Mouse (Mus musculus) lung, postnatal 0 days (tissue): ENCODE results near the gene Hipk2. TPM values are rescaled to one million over a fixed set of nuclear protein-coding genes. Genes with fewer than 3 reads are reported as not detected.
A peak's percentile ranks its signal among the peaks of the same experiment; 100 is the strongest.

Experiments used
- ATAC-seq: fragments of 200-750 bp; cut with Nextera tagmentation; 2 replicates; pipeline ENCODE4 v1.8.0; 2017; ENCODE audit warnings: moderate library complexity
- DNase-seq: peaks from one replicate; pipeline ENCODE4 v3.0.0-alpha.2; 2016; ENCODE audit warnings: low spot score
- H3K27ac ChIP-seq: fragments of 300-500 bp; sonication (generic); 2 replicates; pipeline ENCODE4 v1.5.1; 2014; ENCODE audit warnings: antibody characterized with exemption, mild to moderate bottlenecking, low read length, mixed read lengths
- H3K27me3 ChIP-seq: fragments of 300-500 bp; sonication (generic); replicated peaks from 2 replicates; pipeline ENCODE4 v1.6.1; 2014; ENCODE audit warnings: low read length, mixed read lengths; ENCODE audit not compliant: insufficient read depth
- H3K36me3 ChIP-seq: fragments of 300-500 bp; sonication (generic); 2 replicates; pipeline ENCODE4 v1.6.1; 2014; ENCODE audit warnings: low read length, mixed read lengths; ENCODE audit not compliant: insufficient read depth
- H3K4me1 ChIP-seq: fragments of 300-500 bp; sonication (generic); 2 replicates; pipeline ENCODE4 v1.6.1; 2014; ENCODE audit warnings: antibody characterized with exemption, low read depth, low read length, mixed read lengths; ENCODE audit not compliant: insufficient read depth
- H3K4me2 ChIP-seq: fragments of 300-500 bp; sonication (generic); replicated peaks from 2 replicates; pipeline ENCODE4 v1.6.1; 2014; ENCODE audit warnings: low read depth, mild to moderate bottlenecking, low read length, moderate library complexity, mixed read lengths
- H3K4me3 ChIP-seq: fragments of 300-500 bp; sonication (generic); 2 replicates; pipeline ENCODE4 v1.5.1; 2014; ENCODE audit warnings: low read depth, low read length
- H3K9ac ChIP-seq: fragments of 300-500 bp; sonication (generic); replicated peaks from 2 replicates; pipeline ENCODE4 v1.6.1; 2014; ENCODE audit warnings: low read depth, mild to moderate bottlenecking
- H3K9me3 ChIP-seq: fragments of 300-500 bp; sonication (generic); 2 replicates; pipeline ENCODE4 v1.6.1; 2016; ENCODE audit warnings: low read length, mixed read lengths
- CTCF ChIP-seq: IDR thresholded peaks from 2 replicates; pipeline ENCODE4 v1.5.1; 2016; ENCODE audit warnings: antibody characterized with exemption, mild to moderate bottlenecking
- EP300 ChIP-seq: IDR thresholded peaks from 2 replicates; pipeline ENCODE4 v1.6.1; 2016; ENCODE audit warnings: antibody characterized with exemption, mild to moderate bottlenecking, control low read depth
- WGBS: fragments of 180-500 bp; shearing (Covaris S2); extraction: QIAGEN DNeasy Blood & Tissue Kit; methylation state at CpG from one replicate; pipeline ENCODE4 v1.1.7; 2014; 5-methylcytosine and 5-hydroxymethylcytosine counted together
- polyA plus RNA-seq: library from polyadenylated mRNA; unstranded; fragments of >200 nt; fragmentation: Nextera tagmentation; extraction: Ambion mirVana; gene quantifications from 2 replicates; pipeline ENCODE4 v1.2.1, GENCODE M21; 2015

The Hipk2 gene
- polyA plus RNA-seq, 1 experiment from 2014 or later = 18.4 TPM

- no peak overlapping the region for H3K27ac ChIP-seq
Measured at GRCm38 (mm10) chr6:38713957-38714898, 161.7 kb downstream of the Hipk2 start.

GRCm38 (mm10) chr6:38710449-38710848 is 165.5 kb downstream of the Hipk2 start:
- peaks cover 19% of the 10 kb centered on the region for H3K36me3 ChIP-seq
- H3K9ac ChIP-seq = no peak overlapping the region
- DNase-seq (no peak), ATAC-seq (no peak)
- H3K4me2 ChIP-seq = no peak overlapping the region
- no peaks in the 10 kb centered on the region for H3K9me3 ChIP-seq
- no peak for TF ChIP-seq EP300
- no peak for TF ChIP-seq CTCF
- H3K4me3 ChIP-seq = no peak overlapping the region
- no peaks in the 10 kb centered on the region for H3K27me3 ChIP-seq
- no peaks in the 10 kb centered on the region for H3K4me1 ChIP-seq
- 90% methylated on average over 3 of the region's 3 CpGs for WGBS
- H3K27ac ChIP-seq = no peak overlapping the region

More at GRCm38 (mm10) chr6:38713957-38714898, 161.7 kb downstream of the Hipk2 start:
- no peak for DNase-seq
- 86% methylated on average over 19 of the region's 19 CpGs for WGBS
- Histone ChIP-seq H3K4me1 (no peaks in the 10 kb centered on the region), H3K4me2 (no peak overlapping the region), H3K4me3 (no peak overlapping the region), H3K27me3 (no peaks in the 10 kb centered on the region), H3K9me3 (no peaks in the 10 kb centered on the region), H3K36me3 (peaks cover 53% of the 10 kb centered on the region), H3K9ac (no peak overlapping the region)
- TF ChIP-seq EP300 (no peak), CTCF (no peak)
- no peak for ATAC-seq

- H3K27me3 ChIP-seq = no peaks in the 10 kb centered on the region
- H3K27ac ChIP-seq = no peak overlapping the region
- no peak overlapping the region for H3K4me2 ChIP-seq
- DNase-seq (no peak), ATAC-seq (peak; percentile 38; the same call in 1 of the 2 replicates)
- peaks cover 11% of the 10 kb centered on the region; the same call in 1 of the 2 replicates for H3K36me3 ChIP-seq
- H3K4me3 ChIP-seq = no peak overlapping the region
- WGBS = 57% methylated on average over 7 of the region's 7 CpGs
- H3K9me3 ChIP-seq = no peaks in the 10 kb centered on the region
- H3K4me1 ChIP-seq = no peaks in the 10 kb centered on the region
- TF ChIP-seq EP300 = no peak
- TF ChIP-seq CTCF = no peak
- H3K9ac ChIP-seq = no peak overlapping the region
Measured at GRCm38 (mm10) chr6:38704264-38704984, 171.5 kb downstream of the Hipk2 start.

GRCm38 (mm10) chr6:38703526-38703925 is 172.4 kb downstream of the Hipk2 start:
- H3K36me3 ChIP-seq = peaks cover 10% of the 10 kb centered on the region
- peak overlapping the region; percentile 3; the same call in 1 of the 2 replicates for H3K27ac ChIP-seq
- DNase-seq = no peak
- H3K4me3 ChIP-seq = no peak overlapping the region
- no peak overlapping the region for H3K4me2 ChIP-seq
- ATAC-seq = peak; percentile 42
- 77% methylated on average over 6 of the region's 6 CpGs for WGBS
- TF ChIP-seq EP300 (no peak), CTCF (no peak)
- no peak overlapping the region for H3K9ac ChIP-seq
- no peaks in the 10 kb centered on the region for H3K4me1 ChIP-seq
- no peaks in the 10 kb centered on the region for H3K27me3 ChIP-seq
- H3K9me3 ChIP-seq = no peaks in the 10 kb centered on the region

GRCm38 (mm10) chr6:38702810-38703399 is 173.1 kb downstream of the Hipk2 start:
- DNase-seq (no peak), ATAC-seq (no peak)
- Histone ChIP-seq H3K4me3 (no peak overlapping the region), H3K4me1 (no peaks in the 10 kb centered on the region), H3K36me3 (peaks cover 16% of the 10 kb centered on the region), H3K27ac (no peak overlapping the region), H3K4me2 (no peak overlapping the region), H3K9ac (no peak overlapping the region), H3K9me3 (no peaks in the 10 kb centered on the region), H3K27me3 (no peaks in the 10 kb centered on the region)
- TF ChIP-seq EP300 (no peak), CTCF (no peak; the same call in 1 of the 2 replicates)
- 11% methylated on average over 6 of the region's 6 CpGs for WGBS

GRCm38 (mm10) chr6:38701421-38701820 is 174.5 kb downstream of the Hipk2 start:
- DNase-seq (no peak), ATAC-seq (no peak)
- no peaks in the 10 kb centered on the region for H3K9me3 ChIP-seq
- WGBS = 87% methylated on average over 2 of the region's 2 CpGs
- TF ChIP-seq CTCF (no peak), EP300 (no peak)
- no peak overlapping the region for H3K9ac ChIP-seq
- no peak overlapping the region for H3K4me2 ChIP-seq
- H3K4me1 ChIP-seq = no peaks in the 10 kb centered on the region
- H3K27me3 ChIP-seq = no peaks in the 10 kb centered on the region
- no peak overlapping the region for H3K27ac ChIP-seq
- peaks cover 22% of the 10 kb centered on the region for H3K36me3 ChIP-seq
- H3K4me3 ChIP-seq = no peak overlapping the region
